Mouse (Mus musculus) cortical plate, adult 2 months (tissue): ENCODE data around the gene Zic3.

Experiments used
- CTCF ChIP-seq: fragments of 200-500 bp; IDR thresholded peaks from 2 replicates; pipeline ENCODE4 v1.5.1; 2011; ENCODE audit warnings: mild to moderate bottlenecking, control low read depth, low read length; ENCODE audit not compliant: insufficient read depth; ENCODE audit errors: extremely low read depth
- POLR2A ChIP-seq: fragments of 200-500 bp; IDR thresholded peaks from 2 replicates; pipeline ENCODE4 v1.6.1; 2011; ENCODE audit warnings: mild to moderate bottlenecking, low read length, control low read depth; ENCODE audit not compliant: insufficient read depth; ENCODE audit errors: extremely low read depth

- TF ChIP-seq CTCF (no peak), POLR2A (no peak)
Observed at GRCm38 (mm10) chrX:58033521-58033920, 11.0 kb downstream of the Zic3 start.
